Mouse (Mus musculus) urinary bladder, postnatal 25 days (tissue): ENCODE measurements around the gene Rrp8.

Experiments
- DNase-seq: peaks from one replicate; pipeline ENCODE4 v3.0.0; 2022; ENCODE audit warnings: low spot score

Rrp8 gene

DNA sequence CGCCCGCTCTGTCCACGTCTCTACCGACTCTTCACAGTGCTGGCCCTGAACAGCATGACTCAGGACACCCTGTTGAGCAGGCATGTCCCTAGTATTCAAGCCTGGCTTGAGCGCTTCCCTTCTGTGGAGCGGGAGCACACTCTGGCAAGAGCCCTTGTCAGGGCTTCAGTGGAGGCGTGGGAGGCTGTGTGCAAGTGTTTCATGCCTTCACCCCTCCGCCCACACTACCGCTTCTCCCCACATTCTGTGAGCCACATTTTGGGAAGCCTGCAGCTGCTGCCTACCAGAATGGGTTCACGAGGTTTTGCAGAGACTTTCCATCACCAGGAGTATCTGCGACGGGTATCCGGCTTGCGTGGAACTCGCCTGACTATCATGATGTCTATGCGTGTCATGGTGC is 34.0 kb downstream of the Rrp8 start:
- no peak for DNase-seq

GRCm38 (mm10) chr7:105690875-105691274 is 46.3 kb downstream of the Rrp8 start:
- no peak for DNase-seq

DNA sequence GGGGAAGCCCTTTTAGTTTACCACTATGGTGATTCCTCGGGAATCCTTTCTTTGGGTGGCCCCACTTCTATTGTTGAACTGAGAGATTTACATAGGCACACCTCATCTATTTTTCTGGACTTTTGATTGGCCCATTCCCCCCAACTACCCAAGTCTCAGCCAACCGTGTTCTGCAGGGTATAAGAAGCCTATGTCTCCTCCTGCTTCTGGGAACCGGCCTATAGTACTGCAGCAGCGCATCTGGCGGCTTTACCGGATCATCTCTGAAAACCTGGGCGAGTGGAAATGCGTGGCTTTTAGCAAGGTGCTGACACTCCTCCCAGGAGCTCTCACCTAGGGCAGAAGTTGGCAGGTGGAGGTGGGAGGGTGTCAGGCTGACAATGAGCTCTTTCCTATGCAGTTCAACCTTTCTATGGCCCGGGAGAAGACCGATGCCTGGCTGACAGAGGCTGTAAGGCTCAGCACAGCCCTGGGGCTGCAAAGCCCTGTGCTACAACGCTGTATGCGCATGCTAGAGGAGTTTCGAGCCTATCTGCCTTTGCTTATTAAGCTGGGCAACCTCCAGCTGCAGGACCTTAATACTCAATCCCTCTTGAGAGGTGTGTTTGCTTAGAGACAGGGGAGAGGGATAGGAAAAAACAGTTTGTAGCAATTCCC is 51.5 kb downstream of the Rrp8 start:
- DNase-seq, result no peak
